Mouse (Mus musculus): ENCODE data around the gene Meis2. TPM values are rescaled to one million over a fixed set of nuclear protein-coding genes. Genes with fewer than 3 reads are reported as not detected.
A peak's percentile ranks its signal among the peaks of the same experiment; 100 is the strongest.

Gene Meis2
- polyA plus RNA-seq, 1 experiment from 2014 or later, result 17.1 TPM

DNA sequence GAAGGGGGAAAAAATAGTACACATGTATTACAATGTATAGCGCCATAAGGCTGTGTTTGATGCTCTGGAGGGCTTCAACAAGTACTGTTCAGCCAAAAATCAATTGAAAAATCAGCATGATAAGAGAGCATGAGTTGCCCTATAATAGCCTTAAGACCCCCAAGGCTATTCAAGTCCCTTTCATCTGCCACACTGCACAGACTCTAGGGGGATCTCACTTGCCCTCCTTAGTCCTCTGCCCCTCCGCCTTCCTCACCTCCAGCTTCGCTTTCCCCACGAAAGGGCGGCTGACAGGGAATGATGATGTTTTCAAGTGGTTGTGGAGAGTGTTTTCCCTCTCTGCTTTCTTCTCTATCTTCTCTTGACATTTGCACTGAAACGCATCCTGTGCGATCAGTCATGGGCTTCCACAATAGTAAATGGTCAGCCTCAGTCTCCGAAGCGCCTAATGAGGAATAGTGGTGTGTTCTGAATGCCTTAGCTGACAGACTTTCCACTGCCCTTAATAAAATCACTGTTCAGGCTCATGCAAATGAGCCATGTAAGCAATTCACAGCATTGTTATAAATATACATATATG is 23.9 kb downstream of the Meis2 start:
- H3K4me1 ChIP-seq, result no peaks in the 10 kb centered on the region
- no peak overlapping the region for H3K4me3 ChIP-seq
- no peak overlapping the region for H3K9ac ChIP-seq
- no peak overlapping the region for H3K4me2 ChIP-seq
- 89% methylated on average over 9 of the region's 9 CpGs for WGBS
- no peaks in the 10 kb centered on the region for H3K36me3 ChIP-seq
- H3K27me3 ChIP-seq, result 0 out of 2 replicates have a peak, but pooled peaks cover 4% of the 10 kb centered on the region
- no peak overlapping the region for H3K27ac ChIP-seq
- H3K9me3 ChIP-seq, result no peaks in the 10 kb centered on the region
- no peak for ATAC-seq (ENCODE audit: insufficient number of reproducible peaks, low FRiP score, low TSS enrichment, low read depth)

DNA sequence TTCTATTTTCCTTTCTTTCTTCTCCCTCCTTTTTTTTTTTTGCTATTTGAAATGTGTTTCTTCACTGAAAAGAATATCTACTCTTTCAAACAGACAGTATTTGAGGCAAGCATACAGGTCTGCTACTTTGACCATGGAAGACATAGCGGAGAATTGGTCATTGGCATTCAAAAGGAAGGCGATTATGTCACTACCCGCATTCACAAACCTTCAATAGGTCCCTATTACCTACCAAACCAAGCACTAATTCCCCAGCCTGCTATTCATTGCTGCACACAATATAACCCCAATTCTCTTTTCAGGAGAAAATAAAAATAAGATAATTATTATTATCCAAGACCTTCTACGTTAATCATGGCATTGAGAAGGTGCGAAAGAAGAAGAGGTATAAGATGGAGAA is 30.3 kb downstream of the Meis2 start:
- no peak overlapping the region for H3K4me2 ChIP-seq
- H3K9me3 ChIP-seq, result no peaks in the 10 kb centered on the region
- 94% methylated on average over 5 of the region's 5 CpGs for WGBS
- H3K4me1 ChIP-seq, result no peaks in the 10 kb centered on the region
- no peak overlapping the region for H3K4me3 ChIP-seq
- no peak for ATAC-seq (ENCODE audit: insufficient number of reproducible peaks, low FRiP score, low TSS enrichment, low read depth)
- 0 out of 2 replicates have a peak, but pooled peaks cover 4% of the 10 kb centered on the region for H3K27me3 ChIP-seq
- no peak overlapping the region for H3K9ac ChIP-seq
- H3K36me3 ChIP-seq, result no peaks in the 10 kb centered on the region
- no peak overlapping the region for H3K27ac ChIP-seq

DNA sequence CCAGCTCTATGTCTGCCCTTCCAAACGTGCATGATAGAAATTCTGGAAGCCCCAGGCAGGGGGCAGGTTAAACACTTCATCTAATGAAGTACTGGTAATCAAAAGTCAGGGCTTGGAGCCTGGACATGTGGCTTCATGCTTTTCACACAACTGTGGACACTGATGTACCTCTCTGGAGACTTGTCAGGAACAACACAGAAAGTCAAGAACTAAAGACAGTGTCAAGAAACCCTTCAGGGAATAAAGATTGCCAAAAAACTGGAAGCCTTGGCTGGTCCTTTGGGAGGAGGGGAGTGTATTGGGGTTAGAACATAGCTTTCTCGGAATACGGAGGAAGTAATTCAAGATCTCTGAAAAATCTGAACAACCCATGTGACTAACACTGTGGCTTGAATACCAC is 37.5 kb downstream of the Meis2 start:
- no peak overlapping the region for H3K27ac ChIP-seq
- H3K4me2 ChIP-seq, result no peak overlapping the region
- WGBS, result 47% methylated on average over 3 of the region's 3 CpGs
- no peaks in the 10 kb centered on the region for H3K4me1 ChIP-seq
- H3K36me3 ChIP-seq, result no peaks in the 10 kb centered on the region
- H3K4me3 ChIP-seq, result no peak overlapping the region
- no peak for ATAC-seq (ENCODE audit: insufficient number of reproducible peaks, low FRiP score, low TSS enrichment, low read depth)
- H3K9ac ChIP-seq, result no peak overlapping the region
- no peaks in the 10 kb centered on the region for H3K27me3 ChIP-seq
- no peaks in the 10 kb centered on the region for H3K9me3 ChIP-seq

DNA sequence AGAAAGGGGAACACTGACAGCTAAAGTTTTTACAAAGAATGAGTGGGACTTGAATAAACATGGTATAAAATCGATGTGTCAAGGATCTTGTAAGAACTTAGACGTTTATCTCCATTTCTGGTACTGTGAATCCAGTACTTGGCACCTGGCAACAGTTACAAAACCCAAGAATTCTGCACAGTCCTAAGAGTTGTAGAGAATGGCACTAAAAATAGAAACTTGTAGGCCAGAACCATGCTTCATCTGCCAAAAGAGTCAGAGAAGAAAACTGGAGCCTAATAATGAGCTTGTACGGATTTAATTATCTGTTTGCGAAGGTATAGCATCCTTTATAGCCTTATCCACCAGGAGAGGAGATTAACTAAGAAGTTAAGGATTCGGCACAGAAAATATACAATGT is 42.8 kb downstream of the Meis2 start:
- WGBS, result 74% methylated on average over 5 of the region's 5 CpGs
- no peaks in the 10 kb centered on the region for H3K9me3 ChIP-seq

DNA sequence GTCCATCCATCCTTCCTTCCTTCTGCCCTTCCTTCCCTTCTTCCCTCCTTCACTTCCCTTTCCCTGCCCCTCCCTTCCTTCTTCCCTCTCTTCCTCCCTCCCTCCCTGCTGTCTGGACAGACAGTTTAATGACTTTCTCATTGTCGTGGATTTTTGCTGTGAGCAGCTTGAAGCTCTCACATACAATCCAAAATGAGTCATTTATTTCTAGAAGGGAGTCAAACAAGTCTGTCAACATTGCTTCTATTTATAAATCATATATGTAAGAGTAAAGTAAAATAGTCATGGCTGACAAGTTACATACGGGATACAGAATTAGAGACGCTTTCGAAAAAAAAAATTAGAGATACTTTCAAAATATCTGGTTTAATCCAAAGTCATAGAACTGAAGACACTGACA is 43.7 kb downstream of the Meis2 start:
- Histone ChIP-seq H3K27ac (no peak overlapping the region), H3K9ac (no peak overlapping the region), H3K9me3 (no peaks in the 10 kb centered on the region), H3K27me3 (no peaks in the 10 kb centered on the region), H3K36me3 (no peaks in the 10 kb centered on the region), H3K4me2 (no peak overlapping the region), H3K4me3 (no peak overlapping the region), H3K4me1 (peaks cover 16% of the 10 kb centered on the region)
- WGBS, result 64% methylated on average over 4 of the region's 4 CpGs
- ATAC-seq (ENCODE audit: insufficient number of reproducible peaks, low FRiP score, low TSS enrichment, low read depth), result no peak

More for the DNA sequence above, 42.8 kb downstream of the Meis2 start:
- no peak overlapping the region for H3K4me3 ChIP-seq
- H3K4me1 ChIP-seq, result peaks cover 16% of the 10 kb centered on the region
- H3K27me3 ChIP-seq, result no peaks in the 10 kb centered on the region
- no peak overlapping the region for H3K4me2 ChIP-seq
- H3K27ac ChIP-seq, result no peak overlapping the region
- ATAC-seq (ENCODE audit: insufficient number of reproducible peaks, low FRiP score, low TSS enrichment, low read depth), result no peak
- H3K9ac ChIP-seq, result no peak overlapping the region
- H3K36me3 ChIP-seq, result no peaks in the 10 kb centered on the region

DNA sequence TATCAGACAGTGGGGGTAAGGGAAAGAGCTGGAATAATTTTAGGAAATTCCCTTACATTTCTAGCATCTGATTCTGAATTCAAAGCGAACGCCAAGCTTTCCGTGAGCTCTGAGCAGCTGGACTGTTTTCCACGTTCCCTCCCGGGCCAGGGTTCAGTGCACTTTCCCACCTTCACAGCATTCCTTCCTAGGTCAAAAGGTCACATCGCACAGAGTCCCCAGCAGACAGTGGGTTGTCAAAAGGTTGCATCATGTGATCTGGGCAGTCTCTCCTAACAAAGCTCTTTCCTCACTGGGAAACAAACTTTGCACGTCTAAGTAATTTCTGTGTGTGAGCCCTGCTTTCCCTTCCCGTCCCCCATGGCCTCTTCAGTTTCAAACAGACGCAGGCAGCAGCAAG is 44.6 kb downstream of the Meis2 start:
- Histone ChIP-seq H3K4me2 (0 out of 2 replicates have a peak overlapping the region, but pooled peaks have one; percentile 5), H3K27ac (no peak overlapping the region), H3K27me3 (no peaks in the 10 kb centered on the region), H3K9me3 (no peaks in the 10 kb centered on the region), H3K9ac (no peak overlapping the region), H3K36me3 (no peaks in the 10 kb centered on the region), H3K4me3 (no peak overlapping the region; the same call in 1 of the 2 replicates), H3K4me1 (peaks cover 16% of the 10 kb centered on the region)
- no peak for ATAC-seq (ENCODE audit: insufficient number of reproducible peaks, low FRiP score, low TSS enrichment, low read depth)
- 8% methylated on average over 9 of the region's 9 CpGs for WGBS

DNA sequence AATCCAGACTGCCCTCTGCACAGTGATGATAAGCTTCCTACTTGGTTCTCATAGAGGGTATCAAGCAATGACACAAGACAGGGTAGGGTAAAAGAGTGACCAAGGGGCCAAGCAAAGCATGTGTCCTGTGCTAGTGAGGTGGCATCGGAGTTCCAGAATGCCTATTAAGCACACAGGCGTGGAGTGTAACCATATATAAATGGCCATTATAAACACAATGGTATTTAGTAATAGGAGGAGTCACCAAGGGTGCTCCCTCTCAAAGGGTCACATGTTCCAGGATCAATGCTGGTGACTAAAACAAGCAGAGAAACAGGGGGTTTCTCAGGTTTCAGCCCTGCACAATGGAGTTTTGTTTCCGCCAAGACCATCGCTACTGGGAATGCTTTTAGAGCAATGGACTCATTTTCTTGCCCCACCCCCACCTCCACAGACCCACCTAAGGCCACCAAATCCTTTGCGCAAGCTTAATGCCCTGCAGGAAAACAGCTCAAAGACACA is 45.1 kb downstream of the Meis2 start:
- Histone ChIP-seq H3K9ac (no peak overlapping the region), H3K27me3 (no peaks in the 10 kb centered on the region), H3K9me3 (no peaks in the 10 kb centered on the region), H3K27ac (no peak overlapping the region), H3K36me3 (no peaks in the 10 kb centered on the region), H3K4me2 (0 out of 2 replicates have a peak overlapping the region, but pooled peaks have one; percentile 5), H3K4me1 (peaks cover 16% of the 10 kb centered on the region), H3K4me3 (no peak overlapping the region)
- no peak for ATAC-seq (ENCODE audit: insufficient number of reproducible peaks, low FRiP score, low TSS enrichment, low read depth)
- WGBS, result 31% methylated on average over 5 of the region's 5 CpGs

DNA sequence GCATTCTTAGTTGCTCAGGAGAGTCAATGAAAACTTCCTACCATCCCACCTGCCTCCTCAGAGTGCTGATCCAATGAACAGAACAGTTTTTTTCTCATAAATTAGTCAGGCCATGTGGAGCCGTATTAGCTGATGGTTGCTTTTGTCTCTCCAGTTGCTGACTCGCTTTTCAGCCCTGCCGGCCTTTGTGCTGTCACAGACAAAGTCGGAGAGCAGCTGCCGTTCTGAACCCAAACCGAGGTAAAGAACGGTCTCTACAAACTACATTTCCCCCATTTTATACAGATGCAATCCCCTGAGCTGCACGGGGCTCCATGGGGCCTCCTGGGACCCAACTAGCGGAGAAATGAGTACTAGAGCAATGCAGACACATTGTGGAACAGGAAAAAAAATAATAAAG is 45.7 kb downstream of the Meis2 start:
- Histone ChIP-seq H3K9me3 (no peaks in the 10 kb centered on the region), H3K4me2 (no peak overlapping the region), H3K36me3 (no peaks in the 10 kb centered on the region), H3K4me1 (peaks cover 16% of the 10 kb centered on the region), H3K27ac (no peak overlapping the region), H3K4me3 (no peak overlapping the region), H3K9ac (no peak overlapping the region), H3K27me3 (no peaks in the 10 kb centered on the region)
- no peak for ATAC-seq (ENCODE audit: insufficient number of reproducible peaks, low FRiP score, low TSS enrichment, low read depth)
- WGBS, result 43% methylated on average over 9 of the region's 9 CpGs

DNA sequence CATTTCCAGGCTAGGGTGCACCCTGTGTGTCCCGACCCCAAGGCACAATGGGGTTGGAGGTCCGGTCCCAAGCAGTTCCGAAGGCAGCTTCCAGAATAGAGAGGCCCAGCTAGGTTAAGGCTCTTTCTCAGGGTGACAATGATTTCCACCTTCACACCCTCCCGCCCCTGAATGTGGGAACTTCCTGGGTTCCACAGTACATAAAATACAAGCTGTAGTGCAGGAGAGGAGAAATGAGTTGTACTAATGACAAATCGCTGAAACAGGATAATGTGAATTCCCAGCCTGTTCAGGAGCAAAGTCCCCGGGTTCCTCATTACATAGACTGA is 46.2 kb downstream of the Meis2 start:
- no peak for ATAC-seq (ENCODE audit: insufficient number of reproducible peaks, low FRiP score, low TSS enrichment, low read depth)
- Histone ChIP-seq H3K4me2 (no peak overlapping the region), H3K27me3 (no peaks in the 10 kb centered on the region), H3K27ac (no peak overlapping the region), H3K9ac (no peak overlapping the region), H3K36me3 (no peaks in the 10 kb centered on the region), H3K4me3 (no peak overlapping the region), H3K9me3 (no peaks in the 10 kb centered on the region), H3K4me1 (peaks cover 16% of the 10 kb centered on the region)
- WGBS, result 52% methylated on average over 6 of the region's 6 CpGs

DNA sequence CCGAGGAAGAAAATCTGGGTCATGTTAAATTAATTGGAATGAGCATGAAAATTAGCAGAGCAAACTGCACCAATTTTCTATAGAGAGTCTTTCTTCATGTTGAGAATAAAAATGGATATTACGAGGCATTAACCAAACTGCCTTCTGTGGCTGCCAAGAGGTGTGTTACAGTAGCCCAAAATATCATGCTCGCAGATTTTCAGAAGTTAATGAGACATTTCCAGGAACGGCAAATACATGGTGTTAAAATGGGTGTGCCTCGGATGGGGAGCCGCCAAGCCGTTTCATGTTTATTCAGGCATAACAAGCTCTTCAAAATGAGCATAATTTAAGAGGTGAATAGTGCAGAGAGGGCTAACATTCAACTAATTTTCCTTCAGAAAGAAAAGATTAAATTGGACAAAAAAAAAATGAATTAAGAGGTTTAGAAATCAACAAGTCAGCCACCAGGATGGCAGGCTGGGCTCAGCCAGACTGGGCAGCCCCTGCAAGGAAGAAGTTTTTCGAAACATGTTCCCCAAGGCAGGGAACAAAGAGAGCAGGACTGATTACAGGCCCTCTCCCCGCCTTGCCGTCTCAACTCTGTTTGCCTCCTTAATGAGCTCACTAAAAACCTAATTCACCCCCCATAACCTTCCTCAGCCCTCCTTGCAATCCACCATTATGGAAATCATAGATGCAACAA is 46.7 kb downstream of the Meis2 start:
- 40% methylated on average over 10 of the region's 10 CpGs for whole genome bisulfite sequencing
- Histone ChIP-seq H3K4me2 (no peak overlapping the region), H3K4me1 (peaks cover 16% of the 10 kb centered on the region), H3K36me3 (no peaks in the 10 kb centered on the region), H3K9me3 (no peaks in the 10 kb centered on the region), H3K27me3 (no peaks in the 10 kb centered on the region), H3K27ac (no peak overlapping the region), H3K4me3 (no peak overlapping the region), H3K9ac (no peak overlapping the region)
- ATAC-seq (ENCODE audit: insufficient number of reproducible peaks, low FRiP score, low TSS enrichment, low read depth), result no peak

DNA sequence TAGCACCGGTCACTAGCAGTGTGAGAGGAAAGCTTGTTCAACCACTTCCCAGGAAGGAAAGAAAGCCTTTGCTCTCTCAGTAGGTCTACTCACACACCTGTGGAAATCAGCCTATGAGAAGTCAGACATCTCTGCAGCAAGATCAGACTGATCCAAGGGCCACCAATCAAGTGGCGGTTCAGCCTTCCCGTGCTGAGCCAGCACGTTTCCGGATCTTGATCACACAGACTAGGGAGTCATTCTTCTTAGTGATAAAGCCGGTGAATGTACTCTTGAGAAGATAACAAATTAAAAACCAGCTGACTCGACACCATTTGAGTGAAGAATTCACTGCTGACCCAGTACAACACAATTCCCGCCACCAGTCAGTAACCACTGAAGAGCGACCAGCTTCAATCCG is 50.1 kb downstream of the Meis2 start:
- WGBS, result 88% methylated on average over 10 of the region's 10 CpGs

DNA sequence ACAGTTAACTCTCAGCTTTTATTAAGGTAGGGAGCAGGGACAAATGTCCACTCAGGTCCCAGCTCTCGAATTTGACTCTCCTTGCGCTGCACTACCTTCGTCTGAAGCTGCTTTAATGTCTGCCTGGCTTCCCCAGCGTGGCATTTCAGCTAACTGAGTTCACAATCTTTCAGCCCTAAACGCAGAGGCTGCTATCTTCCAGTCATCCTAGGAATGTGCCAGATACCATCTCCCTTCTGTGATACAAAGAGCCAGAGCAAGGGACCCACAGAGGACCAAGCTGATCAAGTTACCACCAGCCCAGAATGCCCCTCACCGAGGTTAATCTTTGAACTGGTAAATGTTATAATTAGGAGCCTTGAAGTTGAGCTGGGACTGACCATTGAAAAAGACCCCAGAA is 55.2 kb downstream of the Meis2 start:
- 27% methylated on average over 6 of the region's 6 CpGs for WGBS
- ATAC-seq (ENCODE audit: insufficient number of reproducible peaks, low FRiP score, low TSS enrichment, low read depth), result no peak
- Histone ChIP-seq H3K9me3 (no peaks in the 10 kb centered on the region), H3K4me3 (no peak overlapping the region), H3K4me1 (0 out of 2 replicates have a peak, but pooled peaks cover 4% of the 10 kb centered on the region), H3K27me3 (0 out of 2 replicates have a peak, but pooled peaks cover 4% of the 10 kb centered on the region), H3K27ac (no peak overlapping the region), H3K9ac (no peak overlapping the region), H3K36me3 (no peaks in the 10 kb centered on the region), H3K4me2 (no peak overlapping the region)

More for the DNA sequence above, 50.1 kb downstream of the Meis2 start:
- Histone ChIP-seq H3K9ac (no peak overlapping the region), H3K4me3 (no peak overlapping the region), H3K4me1 (peaks cover 9% of the 10 kb centered on the region), H3K27me3 (no peaks in the 10 kb centered on the region), H3K4me2 (no peak overlapping the region), H3K9me3 (no peaks in the 10 kb centered on the region), H3K27ac (no peak overlapping the region), H3K36me3 (no peaks in the 10 kb centered on the region)
- ATAC-seq (ENCODE audit: insufficient number of reproducible peaks, low FRiP score, low TSS enrichment, low read depth), result no peak

Data from limb, embryonic 15.5 days (tissue).